Mouse (Mus musculus) cerebellum, adult 2 months (tissue): ENCODE measurements around the gene Macf1.

Experiments
- CTCF ChIP-seq: fragments of 200-500 bp; IDR thresholded peaks from 2 replicates; pipeline ENCODE4 v1.5.1; 2011; ENCODE audit warnings: low read depth, mild to moderate bottlenecking, control low read depth, low read length, moderate library complexity, borderline replicate concordance; ENCODE audit not compliant: insufficient read depth
- POLR2A ChIP-seq: fragments of 200-500 bp; IDR thresholded peaks from 2 replicates; pipeline ENCODE4 v1.6.1; 2011; ENCODE audit warnings: low read length, control low read depth, borderline replicate concordance; ENCODE audit not compliant: insufficient read depth

DNA sequence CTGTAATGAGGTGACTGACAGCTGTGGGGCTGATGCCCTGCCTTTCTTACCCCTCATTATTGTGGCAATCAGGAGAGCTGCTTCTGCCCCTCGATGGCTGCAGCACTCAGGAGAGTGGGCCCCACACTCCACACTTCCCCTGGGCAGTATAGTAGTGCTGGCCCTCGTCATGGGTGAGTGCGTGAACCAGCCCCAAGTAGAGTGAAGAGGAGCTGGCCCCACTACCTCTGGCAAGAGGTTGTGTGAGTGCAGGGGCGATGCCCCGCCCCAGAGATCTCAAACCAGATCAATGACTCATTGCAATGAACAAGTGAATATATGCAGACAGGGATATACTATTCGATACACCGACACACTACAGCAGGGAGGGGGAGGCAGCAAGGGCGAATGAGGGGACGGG lies 49.4 kb upstream of the Macf1 start:
- no peak for TF ChIP-seq CTCF
- TF ChIP-seq POLR2A: no peak
